Mouse (Mus musculus) liver, embryonic 11.5 days (tissue): ENCODE data around the gene Pacsin3. TPM values are rescaled to one million over a fixed set of nuclear protein-coding genes. Genes with fewer than 3 reads are reported as not detected.
A peak's percentile ranks its signal among the peaks of the same experiment; 100 is the strongest.
"Not testable (repeated sequence)": the region's sequence is repeated elsewhere in the genome, so short reads cannot be mapped to it uniquely, and the experiment has no call there.

Source experiments
- ATAC-seq: fragments of 200-750 bp; cut with Nextera tagmentation; replicated peaks from 2 replicates; pipeline ENCODE4 v1.8.0; 2017; ENCODE audit warnings: moderate number of reproducible peaks, mild to moderate bottlenecking, moderate TSS enrichment, moderate library complexity; ENCODE audit not compliant: low FRiP score
- DNase-seq: peaks from one replicate; pipeline ENCODE4 v3.0.0-alpha.2; 2017; ENCODE audit warnings: low spot score
- H3K27ac ChIP-seq: fragments of 300-500 bp; sonication (generic); 2 replicates; pipeline ENCODE4 v1.5.1; 2014; ENCODE audit warnings: mild to moderate bottlenecking, low read depth, low read length, control low read depth
- H3K27me3 ChIP-seq: fragments of 300-500 bp; sonication (generic); replicated peaks from 2 replicates; pipeline ENCODE4 v1.6.1; 2014; ENCODE audit warnings: low read length, mixed read lengths; ENCODE audit not compliant: control insufficient read depth, insufficient read depth
- H3K36me3 ChIP-seq: fragments of 300-500 bp; sonication (generic); 2 replicates; pipeline ENCODE4 v1.6.1; 2014; ENCODE audit warnings: mild to moderate bottlenecking, low read length, moderate library complexity, mixed read lengths; ENCODE audit not compliant: control insufficient read depth, insufficient read depth
- H3K4me1 ChIP-seq: fragments of 300-500 bp; sonication (generic); replicated peaks from 2 replicates; pipeline ENCODE4 v1.6.1; 2014; ENCODE audit warnings: low read length, mixed read lengths; ENCODE audit not compliant: control insufficient read depth, insufficient read depth
- H3K4me2 ChIP-seq: fragments of 300-500 bp; sonication (generic); 2 replicates; pipeline ENCODE4 v1.6.1; 2014; ENCODE audit warnings: mild to moderate bottlenecking, control low read depth, moderate library complexity
- H3K4me3 ChIP-seq: fragments of 300-500 bp; sonication (generic); 2 replicates; pipeline ENCODE4 v1.5.1; 2014; ENCODE audit warnings: low read depth, low read length, control low read depth
- H3K9ac ChIP-seq: fragments of 300-500 bp; sonication (generic); 2 replicates; pipeline ENCODE4 v1.6.1; 2014; ENCODE audit warnings: low read depth, low read length, control low read depth
- H3K9me3 ChIP-seq: fragments of 300-500 bp; sonication (generic); 2 replicates; pipeline ENCODE4 v1.6.1; 2016; ENCODE audit warnings: low read length, inconsistent platforms, mixed read lengths; ENCODE audit not compliant: control insufficient read depth
- WGBS: fragments of 180-500 bp; shearing (Covaris S2); extraction: QIAGEN DNeasy Blood & Tissue Kit; methylation state at CpG from one replicate; pipeline ENCODE4 v1.1.7; 2014; 5-methylcytosine and 5-hydroxymethylcytosine counted together
- polyA plus RNA-seq: library from polyadenylated mRNA; unstranded; fragments of >200 nt; fragmentation: Nextera tagmentation; extraction: Ambion mirVana; gene quantifications from 2 replicates; pipeline ENCODE4 v1.2.1, GENCODE M21; 2014

Pacsin3 gene
- polyA plus RNA-seq, 1 experiment from 2014 or later = 16.1 TPM

GRCm38 (mm10) chr2:91237511-91238080 is 18.2 kb upstream of the Pacsin3 start:
- H3K4me1 ChIP-seq, H3K27me3 ChIP-seq, H3K9me3 ChIP-seq, H3K36me3 ChIP-seq, DNase-seq: not testable (repeated sequence)
- Histone ChIP-seq H3K4me2 (peak overlapping the region; percentile 97), H3K9ac (peak overlapping the region; percentile 67), H3K27ac (peak overlapping the region; percentile 97), H3K4me3 (peak overlapping the region; percentile 78)
- WGBS = 13% methylated on average over 4 of the region's 4 CpGs
- peak; percentile 25; the same call in 1 of the 2 replicates for ATAC-seq

- WGBS = 49% methylated on average over 5 of the region's 5 CpGs
- Histone ChIP-seq H3K36me3 (no peaks in the 10 kb centered on the region), H3K27me3 (no peaks in the 10 kb centered on the region), H3K4me2 (no peak overlapping the region), H3K27ac (no peak overlapping the region), H3K9ac (no peak overlapping the region), H3K4me1 (peaks cover 16% of the 10 kb centered on the region), H3K9me3 (no peaks in the 10 kb centered on the region), H3K4me3 (no peak overlapping the region)
- DNase-seq (no peak), ATAC-seq (no peak)
These were observed 13.2 kb upstream of the Pacsin3 start for GRCm38 (mm10) chr2:91242547-91242946.

GRCm38 (mm10) chr2:91243416-91243815 is 12.3 kb upstream of the Pacsin3 start:
- DNase-seq = no peak
- no peak for ATAC-seq
- Histone ChIP-seq H3K27me3 (no peaks in the 10 kb centered on the region), H3K27ac (no peak overlapping the region), H3K9ac (peak overlapping the region; percentile 12; the same call in 1 of the 2 replicates), H3K4me1 (peaks cover 13% of the 10 kb centered on the region), H3K4me3 (no peak overlapping the region), H3K36me3 (no peaks in the 10 kb centered on the region), H3K4me2 (no peak overlapping the region), H3K9me3 (no peaks in the 10 kb centered on the region)
- 68% methylated on average over 3 of the region's 3 CpGs for WGBS

GRCm38 (mm10) chr2:91244557-91245228 is 11.1 kb upstream of the Pacsin3 start:
- DNase-seq = no peak
- peaks cover 13% of the 10 kb centered on the region for H3K4me1 ChIP-seq
- H3K27ac ChIP-seq = peak overlapping the region; percentile 36; the same call in 1 of the 2 replicates
- no peaks in the 10 kb centered on the region for H3K36me3 ChIP-seq
- WGBS = 47% methylated on average over 5 of the region's 5 CpGs
- H3K9me3 ChIP-seq = no peaks in the 10 kb centered on the region
- H3K9ac ChIP-seq = no peak overlapping the region
- no peak overlapping the region for H3K4me3 ChIP-seq
- H3K4me2 ChIP-seq = no peak overlapping the region
- ATAC-seq = peak; percentile 90
- H3K27me3 ChIP-seq = no peaks in the 10 kb centered on the region

GRCm38 (mm10) chr2:91248366-91248765 is 7.4 kb upstream of the Pacsin3 start:
- DNase-seq (no peak), ATAC-seq (no peak)
- no peak overlapping the region for H3K4me2 ChIP-seq
- no peaks in the 10 kb centered on the region for H3K9me3 ChIP-seq
- 88% methylated on average over 4 of the region's 4 CpGs for WGBS
- H3K4me1 ChIP-seq = peaks cover 8% of the 10 kb centered on the region
- no peaks in the 10 kb centered on the region for H3K36me3 ChIP-seq
- H3K27me3 ChIP-seq = peaks cover 8% of the 10 kb centered on the region; the same call in 1 of the 2 replicates
- no peak overlapping the region for H3K27ac ChIP-seq
- no peak overlapping the region for H3K9ac ChIP-seq
- no peak overlapping the region for H3K4me3 ChIP-seq

- no peak overlapping the region for H3K9ac ChIP-seq
- ATAC-seq = no peak
- 0 out of 2 replicates have a peak, but pooled peaks cover 5% of the 10 kb centered on the region for H3K4me1 ChIP-seq
- no peak overlapping the region for H3K27ac ChIP-seq
- no peak overlapping the region for H3K4me3 ChIP-seq
- H3K36me3 ChIP-seq = no peaks in the 10 kb centered on the region
- peaks cover 44% of the 10 kb centered on the region for H3K27me3 ChIP-seq
- no peak overlapping the region for H3K4me2 ChIP-seq
- DNase-seq = no peak
- no peaks in the 10 kb centered on the region for H3K9me3 ChIP-seq
- 72% methylated on average over 4 of the region's 4 CpGs for WGBS
These were observed 3.8 kb upstream of the Pacsin3 start for GRCm38 (mm10) chr2:91252001-91252400.

- H3K4me2 ChIP-seq = no peak overlapping the region
- no peaks in the 10 kb centered on the region for H3K36me3 ChIP-seq
- H3K9ac ChIP-seq = no peak overlapping the region
- peaks cover 49% of the 10 kb centered on the region for H3K27me3 ChIP-seq
- no peak overlapping the region for H3K4me3 ChIP-seq
- 0 out of 2 replicates have a peak, but pooled peaks cover 5% of the 10 kb centered on the region for H3K4me1 ChIP-seq
- ATAC-seq (no peak), DNase-seq (no peak)
- no peaks in the 10 kb centered on the region for H3K9me3 ChIP-seq
- 48% methylated on average over 4 of the region's 4 CpGs for WGBS
- no peak overlapping the region for H3K27ac ChIP-seq
These were observed 3.2 kb upstream of the Pacsin3 start for GRCm38 (mm10) chr2:91252512-91252911.

- Histone ChIP-seq H3K4me2 (no peak overlapping the region), H3K9ac (no peak overlapping the region), H3K4me1 (0 out of 2 replicates have a peak, but pooled peaks cover 8% of the 10 kb centered on the region), H3K36me3 (no peaks in the 10 kb centered on the region), H3K9me3 (no peaks in the 10 kb centered on the region), H3K4me3 (no peak overlapping the region), H3K27me3 (peaks cover 57% of the 10 kb centered on the region), H3K27ac (no peak overlapping the region)
- 40% methylated on average over 8 of the region's 8 CpGs for WGBS
- DNase-seq (no peak), ATAC-seq (no peak)
These were observed 901 bp upstream of the Pacsin3 start for GRCm38 (mm10) chr2:91254725-91255380.
